Mouse (Mus musculus): ENCODE results near the gene Adh6b. TPM values are rescaled to one million over a fixed set of nuclear protein-coding genes. Genes with fewer than 3 reads are reported as not detected.

Adh6b gene
- polyA plus RNA-seq, 1 experiment: not detected

DNA sequence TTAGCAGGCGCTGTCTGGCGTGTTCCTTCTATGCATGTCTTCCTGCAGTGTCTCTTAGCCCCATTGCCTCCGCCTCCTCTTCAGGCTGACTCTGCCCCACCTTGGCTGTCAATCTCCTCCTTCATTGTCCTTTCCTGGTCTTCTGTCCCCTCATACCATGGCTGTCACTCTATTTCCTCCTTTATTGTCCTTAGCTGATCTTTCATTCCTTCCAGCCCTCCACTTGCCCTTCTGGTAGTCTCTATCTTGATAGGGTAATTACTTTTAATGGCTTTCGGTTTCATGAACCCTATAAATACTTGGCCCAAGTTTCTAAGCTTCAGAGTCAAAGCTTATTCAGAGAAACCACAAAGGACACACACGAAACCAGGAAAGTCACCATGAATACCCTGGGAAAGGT is 28.6 kb upstream of the Adh6b start, which contains the start of gene Adh6a:
Adh6a (plus strand) TSS at position 322 of the 400 bp plus-strand sequence.
- no peaks in the 10 kb centered on the region for H3K79me2 ChIP-seq (ENCODE audit: control insufficient read depth, insufficient read depth)
- TF ChIP-seq MAX (IDR thresholded peaks at IDR 0.05) (no peak), CEBPB (IDR thresholded peaks at IDR 0.05; ENCODE audit: low read depth) (no peak), CTCF (IDR thresholded peaks at IDR 0.05; ENCODE audit: control insufficient read depth, insufficient read depth, insufficient read length) (no peak), USF1 (IDR thresholded peaks at IDR 0.05; ENCODE audit: low read depth) (no peak), MYOG (IDR thresholded peaks at IDR 0.05; ENCODE audit: control insufficient read depth, extremely low read depth, insufficient read length) (no peak), FOSL1 (IDR thresholded peaks at IDR 0.05; ENCODE audit: insufficient read depth, low read length, poor library complexity, severe bottlenecking) (no peak), MYOD1 (IDR thresholded peaks at IDR 0.05; ENCODE audit: control insufficient read depth, insufficient read length, low read depth) (no peak)
- H3K79me3 ChIP-seq (ENCODE audit: low read depth): no peaks in the 10 kb centered on the region
- no peaks in the 10 kb centered on the region for H3K27me3 ChIP-seq (ENCODE audit: control insufficient read depth, insufficient read depth, insufficient read length)
- H3K36me3 ChIP-seq (ENCODE audit: control insufficient read depth, insufficient read depth): no peaks in the 10 kb centered on the region
- H3K4me3 ChIP-seq (ENCODE audit: insufficient read depth, poor library complexity, severe bottlenecking): no peak within 1 kb of the TSS
- H3ac ChIP-seq (ENCODE audit: control insufficient read depth, insufficient read length, low read depth): no peak within 1 kb of the TSS

DNA sequence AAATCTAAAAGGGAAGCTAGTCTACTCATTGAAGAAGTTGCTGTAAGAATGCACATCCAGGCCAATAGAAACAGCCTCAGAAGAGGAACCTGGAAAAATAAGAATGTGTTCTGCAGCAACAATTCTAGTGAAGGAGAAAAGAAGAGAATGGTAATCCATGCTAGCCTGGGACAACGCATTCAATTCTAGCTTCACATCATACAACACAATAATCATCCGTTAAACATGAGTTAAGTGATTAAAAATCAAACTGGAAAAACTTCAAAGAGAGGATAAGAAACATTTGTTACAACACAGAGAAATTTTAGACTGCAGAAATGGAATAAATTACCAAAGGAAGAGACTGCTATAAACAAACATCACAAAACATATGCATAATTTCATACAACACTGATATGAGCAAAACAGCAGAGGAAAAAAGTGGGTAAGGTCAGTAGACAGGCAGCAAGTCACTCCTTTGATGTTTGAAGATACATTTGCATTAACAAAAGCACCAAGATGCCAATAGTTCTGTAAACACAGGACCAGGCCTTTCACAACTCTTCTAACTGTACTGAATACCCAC is 24.6 kb upstream of the Adh6b start:
- no peaks in the 10 kb centered on the region for H3K79me2 ChIP-seq (ENCODE audit: control insufficient read depth, insufficient read depth)
- TF ChIP-seq MYOG (IDR thresholded peaks at IDR 0.05; ENCODE audit: control insufficient read depth, extremely low read depth, insufficient read length) (no peak), MAX (IDR thresholded peaks at IDR 0.05) (no peak), MYOD1 (IDR thresholded peaks at IDR 0.05; ENCODE audit: control insufficient read depth, insufficient read length, low read depth) (no peak), CTCF (IDR thresholded peaks at IDR 0.05; ENCODE audit: control insufficient read depth, insufficient read depth, insufficient read length) (no peak), FOSL1 (IDR thresholded peaks at IDR 0.05; ENCODE audit: insufficient read depth, low read length, poor library complexity, severe bottlenecking) (no peak), CEBPB (IDR thresholded peaks at IDR 0.05; ENCODE audit: low read depth) (no peak), USF1 (IDR thresholded peaks at IDR 0.05; ENCODE audit: low read depth) (no peak)
- peaks cover 6% of the 10 kb centered on the region for H3K27me3 ChIP-seq (ENCODE audit: control insufficient read depth, insufficient read depth, insufficient read length)
- H3ac ChIP-seq (ENCODE audit: control insufficient read depth, insufficient read length, low read depth): no peak overlapping the region
- no peaks in the 10 kb centered on the region for H3K36me3 ChIP-seq (ENCODE audit: control insufficient read depth, insufficient read depth)
- no peak overlapping the region for H3K4me3 ChIP-seq (ENCODE audit: insufficient read depth, poor library complexity, severe bottlenecking)
- H3K79me3 ChIP-seq (ENCODE audit: low read depth): no peaks in the 10 kb centered on the region

DNA sequence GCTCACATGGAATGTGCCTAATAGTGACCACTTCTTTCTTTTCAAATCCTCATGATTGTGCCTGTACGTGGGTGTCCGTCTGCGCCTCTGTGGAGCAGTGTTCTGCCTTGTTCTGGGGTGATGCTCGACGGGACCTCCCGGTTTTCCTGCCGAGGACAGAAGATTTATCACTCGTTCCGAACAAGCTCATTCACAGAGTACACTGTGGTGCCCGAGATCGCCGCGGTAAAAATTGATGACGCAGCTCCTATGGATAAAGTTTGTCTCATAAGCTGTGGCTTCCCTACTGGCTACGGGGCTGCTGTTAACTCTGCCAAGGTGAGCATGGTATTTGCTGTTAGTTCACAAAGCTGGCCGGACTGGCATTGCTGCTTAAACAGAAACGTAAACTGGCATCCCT is 16.6 kb upstream of the Adh6b start:
- Histone ChIP-seq H3K79me2 (ENCODE audit: control insufficient read depth, insufficient read depth) (no peaks in the 10 kb centered on the region), H3K4me3 (ENCODE audit: insufficient read depth, poor library complexity, severe bottlenecking) (no peak overlapping the region), H3ac (ENCODE audit: control insufficient read depth, insufficient read length, low read depth) (no peak overlapping the region), H3K36me3 (ENCODE audit: control insufficient read depth, insufficient read depth) (no peaks in the 10 kb centered on the region), H3K79me3 (ENCODE audit: low read depth) (no peaks in the 10 kb centered on the region), H3K27me3 (ENCODE audit: control insufficient read depth, insufficient read depth, insufficient read length) (peaks cover 9% of the 10 kb centered on the region)
- no peak for TF ChIP-seq USF1 (IDR thresholded peaks at IDR 0.05; ENCODE audit: low read depth)
- no peak for TF ChIP-seq MYOG (IDR thresholded peaks at IDR 0.05; ENCODE audit: control insufficient read depth, extremely low read depth, insufficient read length)
- TF ChIP-seq FOSL1 (IDR thresholded peaks at IDR 0.05; ENCODE audit: insufficient read depth, low read length, poor library complexity, severe bottlenecking): no peak
- no peak for TF ChIP-seq CEBPB (IDR thresholded peaks at IDR 0.05; ENCODE audit: low read depth)
- no peak for TF ChIP-seq MAX (IDR thresholded peaks at IDR 0.05)
- TF ChIP-seq MYOD1 (IDR thresholded peaks at IDR 0.05; ENCODE audit: control insufficient read depth, insufficient read length, low read depth): no peak
- no peak for TF ChIP-seq CTCF (IDR thresholded peaks at IDR 0.05; ENCODE audit: control insufficient read depth, insufficient read depth, insufficient read length)

DNA sequence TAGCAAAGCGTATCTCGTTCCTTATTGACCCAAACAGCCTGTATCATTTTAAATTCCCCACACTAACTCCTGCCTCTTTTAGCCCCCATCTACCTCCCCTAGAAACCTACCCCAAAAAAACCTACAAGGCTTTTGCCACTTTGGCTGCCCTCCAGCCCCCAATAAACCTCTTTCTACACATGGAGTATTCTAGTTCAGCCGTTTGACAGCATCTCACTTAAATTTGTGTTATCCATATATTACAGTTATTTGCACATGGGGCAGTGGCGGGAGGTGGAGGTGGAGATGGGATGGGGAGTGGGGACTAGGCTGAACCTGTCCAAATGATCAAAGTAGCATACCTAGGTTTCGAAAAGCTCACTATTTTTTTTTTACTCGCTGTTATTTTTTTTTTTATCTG is 16.1 kb upstream of the Adh6b start:
- H3ac ChIP-seq (ENCODE audit: control insufficient read depth, insufficient read length, low read depth): no peak overlapping the region
- H3K79me2 ChIP-seq (ENCODE audit: control insufficient read depth, insufficient read depth): no peaks in the 10 kb centered on the region
- peaks cover 9% of the 10 kb centered on the region for H3K27me3 ChIP-seq (ENCODE audit: control insufficient read depth, insufficient read depth, insufficient read length)
- no peaks in the 10 kb centered on the region for H3K79me3 ChIP-seq (ENCODE audit: low read depth)
- no peak overlapping the region for H3K4me3 ChIP-seq (ENCODE audit: insufficient read depth, poor library complexity, severe bottlenecking)
- H3K36me3 ChIP-seq (ENCODE audit: control insufficient read depth, insufficient read depth): no peaks in the 10 kb centered on the region
- TF ChIP-seq CTCF (IDR thresholded peaks at IDR 0.05; ENCODE audit: control insufficient read depth, insufficient read depth, insufficient read length) (no peak), MYOD1 (IDR thresholded peaks at IDR 0.05; ENCODE audit: control insufficient read depth, insufficient read length, low read depth) (no peak), FOSL1 (IDR thresholded peaks at IDR 0.05; ENCODE audit: insufficient read depth, low read length, poor library complexity, severe bottlenecking) (no peak), CEBPB (IDR thresholded peaks at IDR 0.05; ENCODE audit: low read depth) (no peak), MAX (IDR thresholded peaks at IDR 0.05) (no peak), USF1 (IDR thresholded peaks at IDR 0.05; ENCODE audit: low read depth) (no peak), MYOG (IDR thresholded peaks at IDR 0.05; ENCODE audit: control insufficient read depth, extremely low read depth, insufficient read length) (no peak)

DNA sequence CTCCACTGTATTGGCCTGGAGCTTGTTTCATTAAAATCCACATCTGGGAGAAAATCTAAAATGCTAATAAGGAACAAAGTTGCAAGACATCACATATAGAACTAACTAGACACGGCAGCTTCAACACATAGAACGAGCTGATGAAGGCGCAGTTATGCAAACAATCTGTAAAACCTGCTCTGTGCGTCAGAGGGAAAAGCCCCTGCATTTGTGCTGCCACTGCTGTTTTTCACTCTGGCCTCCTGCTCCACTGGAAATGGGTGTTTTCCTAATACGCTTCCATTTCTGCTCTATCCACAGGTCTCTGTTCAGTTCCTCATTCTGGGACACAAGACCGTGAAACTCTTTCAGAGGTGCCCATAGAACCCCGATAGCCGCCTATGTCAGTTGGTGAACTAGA is 7.7 kb upstream of the Adh6b start:
- Histone ChIP-seq H3K79me2 (ENCODE audit: control insufficient read depth, insufficient read depth) (no peaks in the 10 kb centered on the region), H3ac (ENCODE audit: control insufficient read depth, insufficient read length, low read depth) (no peak overlapping the region), H3K36me3 (ENCODE audit: control insufficient read depth, insufficient read depth) (no peaks in the 10 kb centered on the region), H3K4me3 (ENCODE audit: insufficient read depth, poor library complexity, severe bottlenecking) (no peak overlapping the region), H3K27me3 (ENCODE audit: control insufficient read depth, insufficient read depth, insufficient read length) (no peaks in the 10 kb centered on the region), H3K79me3 (ENCODE audit: low read depth) (no peaks in the 10 kb centered on the region)
- TF ChIP-seq MYOG (IDR thresholded peaks at IDR 0.05; ENCODE audit: control insufficient read depth, extremely low read depth, insufficient read length): no peak
- TF ChIP-seq CTCF (IDR thresholded peaks at IDR 0.05; ENCODE audit: control insufficient read depth, insufficient read depth, insufficient read length): no peak
- TF ChIP-seq USF1 (IDR thresholded peaks at IDR 0.05; ENCODE audit: low read depth): no peak
- TF ChIP-seq FOSL1 (IDR thresholded peaks at IDR 0.05; ENCODE audit: insufficient read depth, low read length, poor library complexity, severe bottlenecking): no peak
- TF ChIP-seq CEBPB (IDR thresholded peaks at IDR 0.05; ENCODE audit: low read depth): no peak
- no peak for TF ChIP-seq MAX (IDR thresholded peaks at IDR 0.05)
- no peak for TF ChIP-seq MYOD1 (IDR thresholded peaks at IDR 0.05; ENCODE audit: control insufficient read depth, insufficient read length, low read depth)
